Mouse (Mus musculus) forebrain, embryonic 10.5 days (tissue): ENCODE measurements around the gene Itgax. TPM values are rescaled to one million over a fixed set of nuclear protein-coding genes. Genes with fewer than 3 reads are reported as not detected.

Source experiments
- DNase-seq: peaks from one replicate; pipeline ENCODE4 v3.0.0-alpha.2; 2017; ENCODE audit warnings: low spot score; ENCODE audit errors: extremely low spot score
- H3K27ac ChIP-seq: fragments of 300-500 bp; sonication (generic); 2 replicates; pipeline ENCODE4 v1.5.1; 2016; ENCODE audit warnings: mild to moderate bottlenecking
- H3K27me3 ChIP-seq: fragments of 300-500 bp; sonication (generic); 2 replicates; pipeline ENCODE4 v1.6.1; 2016; ENCODE audit warnings: mild to moderate bottlenecking; ENCODE audit not compliant: poor library complexity, severe bottlenecking
- H3K36me3 ChIP-seq: fragments of 300-500 bp; sonication (generic); replicated peaks from 2 replicates; pipeline ENCODE4 v1.6.1; 2016; ENCODE audit warnings: mild to moderate bottlenecking, moderate library complexity
- H3K4me1 ChIP-seq: fragments of 300-500 bp; sonication (generic); 2 replicates; pipeline ENCODE4 v1.6.1; 2016
- H3K4me3 ChIP-seq: fragments of 300-500 bp; sonication (generic); 2 replicates; pipeline ENCODE4 v1.5.1; 2016; ENCODE audit warnings: mild to moderate bottlenecking, moderate library complexity
- H3K9me3 ChIP-seq: fragments of 300-500 bp; sonication (generic); 2 replicates; pipeline ENCODE4 v1.6.1; 2016; ENCODE audit warnings: mild to moderate bottlenecking, moderate library complexity
- WGBS: fragments of 180-500 bp; shearing (Covaris S2); methylation state at CpG from one replicate; pipeline ENCODE4 v1.1.7; 2016; 5-methylcytosine and 5-hydroxymethylcytosine counted together
- polyA plus RNA-seq: library from polyadenylated mRNA; unstranded; fragments of >200 nt; fragmentation: Nextera tagmentation; extraction: Ambion mirVana; gene quantifications from 2 replicates; pipeline ENCODE4 v1.2.1, GENCODE M21; 2016

Itgax gene
- polyA plus RNA-seq, 1 experiment from 2014 or later, result not detected

DNA sequence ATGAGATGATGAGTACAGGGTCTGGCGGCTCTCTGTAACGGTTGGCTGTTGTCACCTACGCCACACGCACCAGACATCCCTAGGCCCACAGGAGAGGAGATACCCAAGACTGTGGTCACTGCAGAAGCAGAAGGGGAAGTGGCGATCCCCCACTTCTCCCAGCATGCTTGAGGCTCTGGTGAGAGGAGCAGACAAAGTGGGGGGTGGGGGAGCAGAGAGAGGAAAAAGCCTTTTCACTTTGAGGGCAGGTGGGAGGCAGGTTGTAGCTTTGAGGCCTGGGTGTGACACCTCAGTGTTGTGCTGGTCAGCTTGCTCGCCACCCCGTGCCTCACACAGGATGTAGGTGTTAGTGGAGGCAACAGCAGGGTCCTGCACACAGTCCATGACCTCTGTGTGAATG lies 50.8 kb downstream of the Itgax start:
- 76% methylated on average over 7 of the region's 7 CpGs for WGBS
- Histone ChIP-seq H3K4me3 (no peak overlapping the region), H3K9me3 (no peaks in the 10 kb centered on the region), H3K27me3 (no peaks in the 10 kb centered on the region), H3K4me1 (no peaks in the 10 kb centered on the region), H3K36me3 (no peaks in the 10 kb centered on the region), H3K27ac (no peak overlapping the region)
- no peak for DNase-seq

DNA sequence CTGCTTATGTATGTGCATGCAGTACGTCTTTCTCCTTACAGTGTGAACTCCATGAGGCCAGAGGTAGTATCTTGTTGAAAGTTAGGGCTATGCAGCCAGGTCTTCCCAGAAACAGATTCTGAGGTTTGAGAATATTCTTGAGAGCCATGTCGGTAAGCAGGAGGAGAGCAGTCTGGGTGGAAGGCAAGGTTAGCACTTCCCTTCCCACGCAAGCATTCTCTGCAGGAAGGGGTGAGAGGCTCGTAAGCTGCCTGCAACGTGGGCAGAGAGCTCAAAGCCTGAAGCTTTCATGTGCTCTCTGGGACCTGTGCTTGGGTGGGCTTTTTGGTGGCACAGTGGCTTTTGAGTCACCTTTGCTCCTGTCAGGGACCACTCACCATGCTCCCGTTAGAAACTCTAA lies 51.2 kb downstream of the Itgax start:
- Histone ChIP-seq H3K36me3 (no peaks in the 10 kb centered on the region), H3K27me3 (no peaks in the 10 kb centered on the region), H3K27ac (no peak overlapping the region), H3K4me1 (no peaks in the 10 kb centered on the region), H3K9me3 (no peaks in the 10 kb centered on the region), H3K4me3 (no peak overlapping the region)
- DNase-seq, result no peak
- WGBS, result 77% methylated on average over 6 of the region's 6 CpGs

DNA sequence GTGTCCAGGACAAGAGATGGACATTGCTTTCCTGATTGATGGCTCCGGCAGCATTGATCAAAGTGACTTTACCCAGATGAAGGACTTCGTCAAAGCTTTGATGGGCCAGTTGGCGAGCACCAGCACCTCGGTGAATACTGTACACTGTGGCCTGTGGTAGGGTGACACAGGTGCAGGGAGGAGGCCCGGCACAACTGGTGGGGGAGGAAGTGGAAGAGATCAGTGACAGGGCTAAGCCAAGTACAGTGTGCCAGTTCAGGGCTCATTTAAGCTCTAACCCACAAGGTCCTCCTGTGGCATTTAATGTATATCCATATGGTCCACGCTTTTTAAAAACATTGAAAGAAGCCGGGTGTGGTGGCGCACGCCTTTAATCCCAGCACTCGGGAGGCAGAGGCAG lies 52.3 kb downstream of the Itgax start:
- Histone ChIP-seq H3K27ac (no peak overlapping the region), H3K4me3 (no peak overlapping the region), H3K4me1 (no peaks in the 10 kb centered on the region), H3K27me3 (no peaks in the 10 kb centered on the region), H3K36me3 (no peaks in the 10 kb centered on the region), H3K9me3 (no peaks in the 10 kb centered on the region)
- DNase-seq, result no peak
- WGBS, result 92% methylated on average over 10 of the region's 10 CpGs

Other genes starting within 250 kb of the Itgax start
- 0.32 and 0.49 TPM in 2 replicates for gene Prss53, start 238.6 kb upstream of the Itgax start, polyA plus RNA-seq
- gene Gm21974, start 234.1 kb upstream of the Itgax start, polyA plus RNA-seq, result not detected in 2 replicates
- 32.2 and 41.4 TPM in 2 replicates for gene Vkorc1, start 233.9 kb upstream of the Itgax start, polyA plus RNA-seq
- gene Bckdk, start 225.5 kb upstream of the Itgax start, polyA plus RNA-seq, result 130 and 140 TPM in 2 replicates
- gene Kat8, start 217.0 kb upstream of the Itgax start, polyA plus RNA-seq, result 47.4 and 49.0 TPM in 2 replicates
- gene Prss8, start 199.4 kb upstream of the Itgax start, polyA plus RNA-seq, result 5.0 and 5.9 TPM in 2 replicates
- 11.5 and 12.5 TPM in 2 replicates for gene Prss36, start 182.8 kb upstream of the Itgax start, polyA plus RNA-seq
- 362 and 407 TPM in 2 replicates for gene Fus, start 162.1 kb upstream of the Itgax start, polyA plus RNA-seq
- gene Pycard, start 135.7 kb upstream of the Itgax start, polyA plus RNA-seq, result 6.3 and 6.6 TPM in 2 replicates
- gene Trim72, start 125.6 kb upstream of the Itgax start, polyA plus RNA-seq, result not detected in 2 replicates
- 0.33 and 0.40 TPM in 2 replicates for gene Itgam, start 66.9 kb upstream of the Itgax start, polyA plus RNA-seq
- gene Gm49368, start 66.9 kb upstream of the Itgax start, polyA plus RNA-seq, result not detected in 2 replicates
- gene Itgad, start 24.8 kb downstream of the Itgax start, polyA plus RNA-seq, result not detected in 2 replicates
- gene Cox6a2, start 76.8 kb downstream of the Itgax start, polyA plus RNA-seq, result not detected in 2 replicates
- gene Armc5, start 107.8 kb downstream of the Itgax start, polyA plus RNA-seq, result 15.3 and 15.4 TPM in 2 replicates
- 10.0 and 10.7 TPM in 2 replicates for gene 9130023H24Rik, start 108.5 kb downstream of the Itgax start, polyA plus RNA-seq
- gene Tgfb1i1, start 117.3 kb downstream of the Itgax start, polyA plus RNA-seq, result 22.5 and 23.3 TPM in 2 replicates
- gene Slc5a2, start 136.1 kb downstream of the Itgax start, polyA plus RNA-seq, result 0.28 TPM in 1 of 2 replicates, not detected in the other
- 22.0 and 26.2 TPM in 2 replicates for gene BC017158, start 168.6 kb downstream of the Itgax start, polyA plus RNA-seq